Mouse (Mus musculus) limb, embryonic 15.5 days (tissue): ENCODE data around the gene Tcerg1l. TPM values are rescaled to one million over a fixed set of nuclear protein-coding genes. Genes with fewer than 3 reads are reported as not detected.
A peak's percentile ranks its signal among the peaks of the same experiment; 100 is the strongest.

Source experiments
- ATAC-seq: fragments of 200-750 bp; cut with Nextera tagmentation; 2 replicates; pipeline ENCODE4 v1.8.0; 2017; ENCODE audit warnings: low read depth, moderate TSS enrichment; ENCODE audit not compliant: insufficient number of reproducible peaks, low FRiP score, low TSS enrichment
- H3K27ac ChIP-seq: fragments of 300-500 bp; sonication (generic); 2 replicates; pipeline ENCODE4 v1.5.1; 2015; ENCODE audit warnings: moderate library complexity, mild to moderate bottlenecking, inconsistent platforms
- H3K27me3 ChIP-seq: fragments of 300-500 bp; sonication (generic); 2 replicates; pipeline ENCODE4 v1.6.1; 2015; ENCODE audit warnings: inconsistent platforms
- H3K36me3 ChIP-seq: fragments of 300-500 bp; sonication (generic); 2 replicates; pipeline ENCODE4 v1.6.1; 2015; ENCODE audit warnings: inconsistent platforms
- H3K4me1 ChIP-seq: fragments of 300-500 bp; sonication (generic); 2 replicates; pipeline ENCODE4 v1.6.1; 2015; ENCODE audit warnings: inconsistent platforms
- H3K4me2 ChIP-seq: fragments of 300-500 bp; sonication (generic); 2 replicates; pipeline ENCODE4 v1.6.1; 2015; ENCODE audit warnings: mild to moderate bottlenecking, inconsistent platforms
- H3K4me3 ChIP-seq: fragments of 300-500 bp; sonication (generic); 2 replicates; pipeline ENCODE4 v1.5.1; 2015; ENCODE audit warnings: mild to moderate bottlenecking, inconsistent platforms
- H3K9ac ChIP-seq: fragments of 300-500 bp; sonication (generic); 2 replicates; pipeline ENCODE4 v1.6.1; 2015; ENCODE audit warnings: inconsistent platforms
- H3K9me3 ChIP-seq: fragments of 300-500 bp; sonication (generic); 2 replicates; pipeline ENCODE4 v1.6.1; 2016; ENCODE audit warnings: inconsistent platforms
- WGBS: fragments of 180-500 bp; shearing (Covaris S2); methylation state at CpG from one replicate; pipeline ENCODE4 v1.1.7; 2015; 5-methylcytosine and 5-hydroxymethylcytosine counted together
- polyA plus RNA-seq: library from polyadenylated mRNA; unstranded; fragments of >200 nt; fragmentation: Nextera tagmentation; extraction: Ambion mirVana; gene quantifications from 2 replicates; pipeline ENCODE4 v1.2.1, GENCODE M21; 2015

Tcerg1l gene
- 0.43 and 0.95 TPM in 2 replicates for polyA plus RNA-seq

DNA sequence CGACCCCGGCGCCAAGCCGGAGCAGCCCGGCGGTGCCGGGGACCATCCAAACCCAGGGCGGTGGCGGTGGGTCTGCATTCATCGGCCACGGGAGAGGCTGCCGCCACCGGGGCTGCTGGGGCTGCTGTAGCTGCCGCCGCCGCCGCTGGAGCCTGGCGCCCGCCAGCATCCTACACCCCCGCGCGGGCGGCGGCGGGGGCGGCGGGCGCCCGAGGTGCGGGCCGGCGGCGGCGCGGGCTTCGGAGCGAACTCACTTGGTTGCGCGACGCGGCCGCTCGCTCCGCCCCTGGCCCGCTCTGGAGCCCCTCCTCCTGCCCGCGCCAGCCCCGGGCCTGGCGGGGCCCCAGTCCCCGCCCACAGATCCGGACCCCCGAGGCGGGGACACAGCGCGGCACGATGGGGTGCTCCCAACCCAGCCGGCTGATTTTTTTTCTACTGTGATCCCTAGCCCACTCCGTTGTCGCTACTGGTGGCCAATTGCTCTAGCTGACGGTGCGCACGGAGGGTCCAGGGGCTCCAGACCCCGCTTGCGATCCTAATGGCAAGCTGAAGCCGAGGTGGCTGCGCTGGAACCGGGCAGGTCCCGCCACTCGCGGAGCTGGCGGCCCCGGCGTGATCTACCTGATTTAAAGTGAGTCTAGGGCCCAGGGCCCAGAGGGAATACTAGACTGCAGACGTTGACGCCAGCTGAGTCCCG, at the start of gene Tcerg1l:
Tcerg1l (minus strand) TSS at position 246 of the 697 bp plus-strand sequence.
- H3K27ac ChIP-seq: no peak within 1 kb of the TSS
- H3K9ac ChIP-seq: no peak within 1 kb of the TSS
- no peaks in the 10 kb centered on the region for H3K36me3 ChIP-seq
- WGBS: 1% methylated on average over 63 of the region's 76 CpGs
- H3K4me2 ChIP-seq: peak within 1 kb of the TSS; percentile 97
- H3K4me3 ChIP-seq: peak within 1 kb of the TSS; percentile 47
- H3K9me3 ChIP-seq: no peaks in the 10 kb centered on the region
- H3K27me3 ChIP-seq: peaks cover 62% of the 10 kb centered on the region
- H3K4me1 ChIP-seq: peaks cover 17% of the 10 kb centered on the region
- no peak for ATAC-seq

- WGBS: 67% methylated on average over 4 of the region's 4 CpGs
- no peak overlapping the region for H3K27ac ChIP-seq
- H3K27me3 ChIP-seq: peaks cover 8% of the 10 kb centered on the region; the same call in 1 of the 2 replicates
- no peak overlapping the region for H3K4me3 ChIP-seq
- H3K9ac ChIP-seq: no peak overlapping the region
- H3K4me2 ChIP-seq: no peak overlapping the region
- H3K36me3 ChIP-seq: no peaks in the 10 kb centered on the region
- ATAC-seq: no peak
- H3K9me3 ChIP-seq: no peaks in the 10 kb centered on the region
- H3K4me1 ChIP-seq: no peaks in the 10 kb centered on the region
Observed at GRCm38 (mm10) chr7:138442096-138442495, 44.6 kb upstream of the Tcerg1l start.

- Histone ChIP-seq H3K9ac (no peak overlapping the region), H3K36me3 (no peaks in the 10 kb centered on the region), H3K4me2 (no peak overlapping the region), H3K4me1 (0 out of 2 replicates have a peak, but pooled peaks cover 1% of the 10 kb centered on the region), H3K9me3 (no peaks in the 10 kb centered on the region), H3K27me3 (peaks cover 2% of the 10 kb centered on the region; the same call in 1 of the 2 replicates), H3K27ac (no peak overlapping the region), H3K4me3 (no peak overlapping the region)
- ATAC-seq: no peak
- WGBS: 57% methylated on average over 4 of the region's 4 CpGs
Observed at GRCm38 (mm10) chr7:138432541-138432940, 35.0 kb upstream of the Tcerg1l start.

DNA sequence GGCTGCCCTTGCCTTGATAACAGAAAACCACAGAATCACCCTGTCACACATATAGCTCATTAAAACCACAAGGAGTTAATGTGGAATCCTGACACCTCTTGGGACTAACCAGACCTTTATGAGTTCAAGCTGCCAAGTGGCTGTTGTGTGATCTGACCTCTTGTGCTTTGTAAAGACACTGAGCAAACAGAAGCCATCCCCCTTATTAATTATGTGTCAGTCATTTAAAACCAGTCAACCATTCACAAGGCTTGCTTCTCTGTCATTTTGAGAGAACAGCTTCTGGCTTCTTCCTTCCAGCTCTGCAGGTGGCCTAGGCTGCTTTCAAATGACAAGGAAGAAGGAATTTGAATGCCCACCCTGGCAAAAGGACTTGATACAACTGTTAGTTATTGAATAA, 33.9 kb upstream of the Tcerg1l start:
- no peak overlapping the region for H3K4me3 ChIP-seq
- no peaks in the 10 kb centered on the region for H3K27me3 ChIP-seq
- H3K4me1 ChIP-seq: 0 out of 2 replicates have a peak, but pooled peaks cover 3% of the 10 kb centered on the region
- H3K27ac ChIP-seq: no peak overlapping the region
- H3K36me3 ChIP-seq: no peaks in the 10 kb centered on the region
- H3K9ac ChIP-seq: no peak overlapping the region
- ATAC-seq: no peak
- no peak overlapping the region for H3K4me2 ChIP-seq
- no peaks in the 10 kb centered on the region for H3K9me3 ChIP-seq

DNA sequence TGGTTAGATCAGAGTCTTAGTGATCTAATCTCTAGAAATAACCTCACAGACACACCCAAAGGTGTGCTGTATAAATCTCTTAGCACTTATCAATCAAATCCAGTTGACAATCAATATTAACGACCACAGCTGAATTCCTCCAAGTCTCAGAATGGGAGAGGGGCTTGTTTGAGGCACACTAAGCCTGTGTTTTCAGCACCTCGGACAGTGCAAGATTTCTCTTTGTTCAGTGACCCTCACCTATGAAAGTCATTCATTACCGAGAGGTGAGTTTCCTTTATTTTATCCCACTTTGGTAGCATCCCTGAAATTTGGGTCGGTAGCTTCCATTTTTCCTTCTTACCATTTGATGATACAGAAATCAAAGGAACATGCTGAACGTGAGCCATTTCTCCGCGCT, 32.4 kb upstream of the Tcerg1l start:
- WGBS: 49% methylated on average over 7 of the region's 7 CpGs
- ATAC-seq: no peak
- Histone ChIP-seq H3K9me3 (no peaks in the 10 kb centered on the region), H3K27me3 (no peaks in the 10 kb centered on the region), H3K4me1 (0 out of 2 replicates have a peak, but pooled peaks cover 3% of the 10 kb centered on the region), H3K9ac (no peak overlapping the region), H3K4me3 (no peak overlapping the region), H3K36me3 (no peaks in the 10 kb centered on the region), H3K27ac (no peak overlapping the region), H3K4me2 (no peak overlapping the region)

DNA sequence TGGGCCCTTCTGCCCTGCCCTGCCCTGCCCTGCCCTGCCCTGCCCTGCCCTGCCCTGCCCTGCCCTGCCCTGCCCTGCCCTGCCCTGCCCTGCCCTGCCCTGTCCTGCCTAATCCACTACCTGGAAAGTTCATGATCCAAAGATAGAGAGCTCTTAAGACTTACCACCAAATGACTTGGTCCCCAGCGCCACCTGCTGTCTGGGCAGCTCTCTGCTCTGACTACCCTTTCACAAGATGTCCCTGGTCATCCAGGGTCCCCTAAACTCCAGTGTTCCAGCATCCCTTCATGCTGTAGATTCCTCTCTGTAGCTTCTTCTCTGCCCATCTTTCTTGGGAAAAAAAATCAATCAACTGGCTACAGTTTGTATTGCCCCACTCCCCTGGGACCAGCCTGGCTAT, 31.3 kb upstream of the Tcerg1l start:
- H3K4me1 ChIP-seq: 0 out of 2 replicates have a peak, but pooled peaks cover 3% of the 10 kb centered on the region
- ATAC-seq: no peak
- 50% methylated on average over 1 of the region's 1 CpGs for WGBS
- H3K4me2 ChIP-seq: no peak overlapping the region
- no peaks in the 10 kb centered on the region for H3K36me3 ChIP-seq
- H3K9me3 ChIP-seq: no peaks in the 10 kb centered on the region
- H3K27me3 ChIP-seq: no peaks in the 10 kb centered on the region
- no peak overlapping the region for H3K9ac ChIP-seq
- H3K4me3 ChIP-seq: no peak overlapping the region
- H3K27ac ChIP-seq: no peak overlapping the region

GRCm38 (mm10) chr7:138427441-138427840, 29.9 kb upstream of the Tcerg1l start:
- H3K27ac ChIP-seq: no peak overlapping the region
- WGBS: 21% methylated on average over 3 of the region's 3 CpGs
- no peaks in the 10 kb centered on the region for H3K9me3 ChIP-seq
- H3K4me1 ChIP-seq: 0 out of 2 replicates have a peak, but pooled peaks cover 3% of the 10 kb centered on the region
- H3K36me3 ChIP-seq: no peaks in the 10 kb centered on the region
- ATAC-seq: no peak
- H3K4me2 ChIP-seq: no peak overlapping the region
- no peak overlapping the region for H3K4me3 ChIP-seq
- H3K27me3 ChIP-seq: no peaks in the 10 kb centered on the region
- no peak overlapping the region for H3K9ac ChIP-seq

- Histone ChIP-seq H3K36me3 (no peaks in the 10 kb centered on the region), H3K27ac (no peak overlapping the region), H3K9ac (no peak overlapping the region), H3K9me3 (no peaks in the 10 kb centered on the region), H3K4me3 (no peak overlapping the region), H3K4me1 (no peaks in the 10 kb centered on the region), H3K27me3 (peaks cover 4% of the 10 kb centered on the region), H3K4me2 (no peak overlapping the region)
- WGBS: 74% methylated on average over 5 of the region's 5 CpGs
- no peak for ATAC-seq
Observed at GRCm38 (mm10) chr7:138413496-138413895, 16.0 kb upstream of the Tcerg1l start.

DNA sequence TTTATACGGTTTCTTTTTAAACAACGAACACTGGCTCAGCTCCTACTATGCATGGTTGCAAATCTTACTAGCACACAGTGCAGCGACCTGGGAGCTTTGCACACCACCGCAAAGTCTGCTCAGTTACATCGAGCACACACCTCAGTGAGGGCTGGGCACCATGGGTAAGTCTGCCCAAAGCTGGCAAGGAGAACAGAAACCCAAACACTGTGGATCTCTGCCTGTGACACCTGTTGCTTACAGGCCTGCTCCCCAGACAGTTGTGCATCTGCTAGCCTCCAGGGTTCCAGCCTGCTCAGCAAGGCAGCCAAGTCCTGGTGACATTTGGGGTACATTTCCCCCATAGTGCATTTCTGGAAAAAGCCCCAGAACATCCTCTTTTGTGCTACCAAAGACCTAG, 4.1 kb upstream of the Tcerg1l start:
- Histone ChIP-seq H3K4me3 (no peak overlapping the region), H3K4me1 (peaks cover 17% of the 10 kb centered on the region), H3K27ac (no peak overlapping the region), H3K9ac (no peak overlapping the region), H3K27me3 (peaks cover 56% of the 10 kb centered on the region), H3K4me2 (no peak overlapping the region), H3K36me3 (no peaks in the 10 kb centered on the region), H3K9me3 (no peaks in the 10 kb centered on the region)
- 85% methylated on average over 5 of the region's 5 CpGs for WGBS
- ATAC-seq: no peak

DNA sequence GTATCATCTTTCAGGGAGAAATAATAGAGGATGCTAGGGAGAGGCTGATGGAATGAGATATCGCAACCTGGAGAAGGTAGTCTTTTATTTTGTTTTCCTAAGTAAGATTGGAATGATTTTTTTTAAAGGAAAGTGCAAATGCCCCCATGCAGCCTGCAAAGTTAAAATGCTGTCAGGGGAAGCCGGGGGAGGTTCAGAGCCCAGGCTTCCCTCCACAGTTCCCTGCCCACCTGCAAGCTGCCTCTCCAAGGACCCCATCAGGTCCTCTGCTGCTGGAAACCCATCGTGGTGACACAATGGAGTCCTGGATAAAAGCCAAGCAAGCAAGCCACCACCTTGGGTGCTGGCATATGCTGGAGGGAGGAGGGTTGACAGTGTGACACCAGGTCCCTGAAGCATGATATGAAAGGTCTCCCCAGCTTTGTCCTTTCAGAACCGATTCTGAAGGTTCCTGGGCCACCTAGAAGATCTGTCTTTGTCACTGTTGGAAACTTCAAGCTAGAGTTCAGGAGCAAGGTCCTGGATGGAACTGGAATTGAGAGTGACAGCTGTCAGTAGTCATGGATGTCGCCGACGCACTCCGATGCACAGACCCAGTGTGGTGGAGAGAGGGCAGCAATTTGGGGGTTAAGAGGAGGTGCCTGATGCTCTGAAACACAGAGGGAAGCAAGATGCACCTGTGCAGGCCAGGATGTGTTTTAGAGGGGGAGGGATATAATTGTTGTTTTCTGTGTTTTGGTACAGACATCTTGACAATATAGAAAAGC, 3.2 kb upstream of the Tcerg1l start:
- WGBS: 81% methylated on average over 8 of the region's 8 CpGs
- H3K27me3 ChIP-seq: peaks cover 61% of the 10 kb centered on the region
- no peaks in the 10 kb centered on the region for H3K36me3 ChIP-seq
- H3K9ac ChIP-seq: no peak overlapping the region
- ATAC-seq: no peak
- no peak overlapping the region for H3K4me3 ChIP-seq
- H3K9me3 ChIP-seq: no peaks in the 10 kb centered on the region
- no peak overlapping the region for H3K4me2 ChIP-seq
- H3K27ac ChIP-seq: no peak overlapping the region
- H3K4me1 ChIP-seq: peaks cover 17% of the 10 kb centered on the region

- 0 out of 2 replicates have a peak, but pooled peaks have one; percentile 24 for ATAC-seq
- H3K4me2 ChIP-seq: peak overlapping the region; percentile 97
- WGBS: 2% methylated on average over 21 of the region's 21 CpGs
- H3K27me3 ChIP-seq: peaks cover 65% of the 10 kb centered on the region
- no peaks in the 10 kb centered on the region for H3K36me3 ChIP-seq
- no peaks in the 10 kb centered on the region for H3K9me3 ChIP-seq
- H3K27ac ChIP-seq: no peak overlapping the region
- peak overlapping the region; percentile 47 for H3K4me3 ChIP-seq
- peaks cover 17% of the 10 kb centered on the region for H3K4me1 ChIP-seq
- no peak overlapping the region for H3K9ac ChIP-seq
Observed at GRCm38 (mm10) chr7:138398182-138398793, 758 bp upstream of the Tcerg1l start.
